Mouse (Mus musculus) testis, adult 2 months (tissue): ENCODE data around the gene Pigc. TPM values are rescaled to one million over a fixed set of nuclear protein-coding genes. Genes with fewer than 3 reads are reported as not detected.

Experiments
- H3K27ac ChIP-seq: fragments of 200-500 bp; 2 replicates; pipeline ENCODE4 v1.5.1; 2012; ENCODE audit warnings: low read depth, low read length; ENCODE audit not compliant: control insufficient read depth, insufficient read depth
- H3K27me3 ChIP-seq: fragments of 200-500 bp; 2 replicates; pipeline ENCODE4 v1.6.1; 2012; ENCODE audit warnings: mild to moderate bottlenecking, low read length, moderate library complexity; ENCODE audit not compliant: control insufficient read depth, insufficient read depth
- H3K36me3 ChIP-seq: fragments of 200-500 bp; 2 replicates; pipeline ENCODE4 v1.6.1; 2012; ENCODE audit warnings: mild to moderate bottlenecking, low read length; ENCODE audit not compliant: control insufficient read depth, insufficient read depth
- H3K4me1 ChIP-seq: fragments of 200-500 bp; 2 replicates; pipeline ENCODE4 v1.6.1; 2012; ENCODE audit warnings: low read length; ENCODE audit not compliant: control insufficient read depth, insufficient read depth
- H3K4me3 ChIP-seq: fragments of 200-500 bp; 2 replicates; pipeline ENCODE4 v1.5.1; 2012; ENCODE audit warnings: low read depth, mild to moderate bottlenecking, low read length, moderate library complexity, mixed read lengths; ENCODE audit not compliant: control insufficient read depth
- CTCF ChIP-seq: fragments of 200-500 bp; IDR thresholded peaks from 2 replicates; pipeline ENCODE4 v1.5.1; 2012; ENCODE audit warnings: low read depth, mild to moderate bottlenecking, inconsistent platforms, low read length, moderate library complexity; ENCODE audit not compliant: control insufficient read depth, insufficient read depth, insufficient replicate concordance
- POLR2A ChIP-seq: fragments of 200-500 bp; IDR thresholded peaks from 2 replicates; pipeline ENCODE4 v1.6.1; 2012; ENCODE audit warnings: low read depth, mild to moderate bottlenecking, inconsistent platforms, low read length, moderate library complexity; ENCODE audit not compliant: control insufficient read depth
- polyA plus RNA-seq: library from polyadenylated mRNA; depleted of rRNA; stranded (reverse); fragments of >200 nt; gene quantifications from 2 replicates; pipeline ENCODE4 v1.2.3, GENCODE M21; 2012

The Pigc gene
- polyA plus RNA-seq, 1 experiment: 41.5 TPM

DNA sequence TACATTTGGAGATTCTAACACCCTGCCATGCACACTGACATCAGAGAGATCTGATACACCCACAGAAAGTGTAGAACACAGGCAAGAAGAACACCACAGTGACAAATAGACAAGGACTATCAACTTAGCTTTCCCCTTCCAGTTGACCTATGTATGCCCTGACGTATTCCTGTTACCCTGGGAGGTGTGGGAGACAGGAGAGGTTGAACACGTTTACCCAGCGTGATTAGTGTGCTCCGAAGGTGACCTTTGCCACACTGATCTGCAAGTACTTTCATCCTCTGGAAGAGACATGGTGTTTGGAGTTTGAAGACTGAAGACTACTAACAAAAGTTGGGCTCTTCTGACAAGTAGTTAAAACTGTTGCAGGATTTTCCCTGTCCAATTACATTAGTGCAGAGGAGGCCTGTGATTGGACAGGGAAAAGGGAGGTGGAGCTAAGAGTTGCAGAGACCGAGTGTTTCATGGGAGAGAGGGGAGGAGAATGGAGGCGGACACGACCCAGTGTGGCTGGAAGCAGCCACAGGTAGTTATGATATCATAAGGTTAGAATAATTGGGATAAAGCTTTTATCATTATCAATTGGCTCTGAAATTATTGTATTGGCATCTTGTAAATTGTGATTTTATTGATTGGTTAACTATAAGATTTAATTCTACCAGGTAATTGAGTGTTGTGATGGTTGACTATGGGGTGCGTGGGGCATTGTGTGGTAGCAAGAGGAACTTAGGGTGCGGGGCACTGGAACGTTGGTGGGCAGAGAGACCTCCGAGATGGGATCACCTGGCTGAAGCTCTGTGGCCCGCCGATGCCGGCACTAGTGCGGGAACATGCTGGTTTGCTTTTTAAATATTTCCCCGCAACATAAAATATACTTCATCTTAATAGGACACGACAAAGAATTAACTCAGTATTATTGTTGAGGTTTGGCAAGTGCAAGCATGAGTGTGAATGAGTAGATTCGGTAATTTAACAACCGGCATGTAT lies 10.7 kb upstream of the Pigc start:
- no peak overlapping the region for H3K27ac ChIP-seq
- no peaks in the 10 kb centered on the region; the same call in 1 of the 2 replicates for H3K4me1 ChIP-seq
- H3K4me3 ChIP-seq: no peak overlapping the region
- TF ChIP-seq CTCF (no peak), POLR2A (no peak)
- H3K27me3 ChIP-seq: no peaks in the 10 kb centered on the region
- H3K36me3 ChIP-seq: no peaks in the 10 kb centered on the region

DNA sequence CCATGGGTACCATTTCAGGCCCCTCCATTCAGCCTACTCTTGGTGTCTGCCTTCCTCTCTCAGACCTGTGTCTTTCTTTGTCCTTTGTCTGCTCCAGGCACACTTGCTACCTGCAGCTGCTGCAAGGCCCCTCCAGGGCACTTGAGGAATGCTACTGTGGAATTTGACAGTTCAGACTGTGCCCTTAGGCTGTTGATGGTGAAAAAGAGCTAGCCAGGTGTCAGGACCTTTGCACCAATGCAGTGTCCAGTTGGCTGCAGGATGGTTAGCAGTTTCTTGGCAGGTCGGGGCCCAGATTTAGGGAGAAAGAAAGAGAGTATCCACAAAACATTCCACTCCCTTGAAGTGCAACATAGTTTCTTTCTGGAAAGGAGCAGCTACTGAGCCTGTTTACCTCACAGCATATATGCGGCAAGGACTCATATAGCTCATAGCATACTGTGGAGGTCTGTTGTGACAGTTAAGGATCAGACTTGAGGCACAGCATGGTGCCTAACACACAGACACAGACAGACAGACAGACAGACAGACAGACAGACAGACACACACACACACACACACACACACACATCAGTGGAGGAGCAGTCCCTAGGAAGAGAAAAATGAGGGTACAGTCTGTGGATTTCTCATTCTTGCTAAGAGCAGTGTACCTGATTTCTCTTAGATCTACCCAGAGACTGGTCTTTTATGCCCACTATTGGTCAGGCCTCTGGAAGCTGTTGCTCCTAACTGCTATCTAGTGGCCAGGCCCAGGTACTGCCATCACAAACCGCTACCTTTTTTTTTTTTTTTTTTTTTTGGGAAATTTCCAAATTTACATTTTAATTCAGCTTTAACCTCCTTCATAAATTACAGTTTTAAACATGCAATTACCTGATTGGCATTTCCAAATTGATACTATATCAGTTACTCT lies 6.3 kb upstream of the Pigc start:
- Histone ChIP-seq H3K27ac (0 out of 2 replicates have a peak overlapping the region, but pooled peaks have one; percentile 10), H3K36me3 (no peaks in the 10 kb centered on the region), H3K27me3 (no peaks in the 10 kb centered on the region), H3K4me1 (no peaks in the 10 kb centered on the region; the same call in 1 of the 2 replicates), H3K4me3 (no peak overlapping the region)
- peak; percentile 15; the same call in 1 of the 2 replicates for TF ChIP-seq CTCF
- TF ChIP-seq POLR2A: no peak

DNA sequence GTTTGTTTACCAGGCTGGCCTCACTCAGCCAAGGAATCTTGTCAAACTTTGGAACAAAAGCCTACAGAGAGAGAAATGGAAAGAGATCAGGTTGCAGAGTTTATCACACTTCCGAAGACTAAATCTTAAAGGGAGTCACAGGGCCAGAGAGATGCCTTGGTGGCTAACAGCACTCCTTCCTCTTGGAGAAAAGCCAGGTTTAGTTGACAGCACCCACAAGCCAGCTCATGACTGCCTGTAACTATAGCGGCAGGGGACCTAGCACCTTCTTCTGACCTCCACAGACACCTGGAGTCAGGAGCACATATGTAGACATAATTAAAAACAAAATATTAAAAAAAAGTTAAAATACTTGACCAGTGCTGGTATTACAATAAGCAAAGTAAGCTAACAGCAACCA lies 1.1 kb upstream of the Pigc start:
- Histone ChIP-seq H3K36me3 (no peaks in the 10 kb centered on the region), H3K4me1 (peaks cover 5% of the 10 kb centered on the region; the same call in 1 of the 2 replicates), H3K27ac (no peak overlapping the region), H3K4me3 (no peak overlapping the region), H3K27me3 (no peaks in the 10 kb centered on the region)
- no peak for TF ChIP-seq POLR2A
- TF ChIP-seq CTCF: no peak

DNA sequence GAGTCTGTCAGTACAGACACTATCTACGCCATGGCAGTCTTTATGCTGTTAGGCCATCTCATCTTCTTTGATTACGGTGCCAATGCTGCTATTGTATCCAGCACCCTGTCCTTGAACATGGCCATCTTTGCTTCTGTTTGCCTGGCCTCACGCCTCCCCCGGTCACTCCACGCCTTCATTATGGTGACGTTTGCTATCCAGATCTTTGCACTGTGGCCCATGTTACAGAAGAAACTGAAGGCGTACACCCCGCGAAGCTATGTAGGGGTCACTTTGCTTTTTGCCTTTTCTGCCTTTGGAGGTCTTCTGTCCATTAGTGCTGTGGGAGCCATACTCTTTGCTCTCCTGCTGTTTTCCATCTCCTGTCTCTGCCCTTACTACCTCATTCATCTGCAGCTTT lies 1.9 kb downstream of the Pigc start:
- Histone ChIP-seq H3K36me3 (no peaks in the 10 kb centered on the region), H3K27ac (peak overlapping the region; percentile 13; the same call in 1 of the 2 replicates), H3K27me3 (no peaks in the 10 kb centered on the region), H3K4me3 (no peak overlapping the region), H3K4me1 (peaks cover 5% of the 10 kb centered on the region)
- TF ChIP-seq CTCF (no peak), POLR2A (no peak)

DNA sequence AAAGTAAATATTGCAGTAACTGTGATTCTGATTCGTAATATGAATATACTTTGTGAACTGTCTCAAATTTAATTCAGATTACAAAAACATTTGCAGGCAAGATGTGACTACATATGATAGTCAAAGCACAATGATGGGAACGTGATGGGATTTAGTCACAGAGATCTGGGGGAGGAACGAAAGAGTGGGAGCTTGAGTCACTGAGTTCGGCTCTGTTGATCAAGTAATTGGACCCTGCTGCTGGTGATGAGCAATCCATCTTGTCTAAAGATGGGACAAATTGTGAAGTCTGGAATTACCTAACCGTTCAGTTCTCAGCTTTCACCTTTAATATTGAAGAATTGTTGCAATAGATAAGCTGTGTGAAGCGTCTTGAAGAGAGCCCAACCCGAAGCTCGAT lies 3.2 kb downstream of the Pigc start:
- Histone ChIP-seq H3K4me3 (no peak overlapping the region), H3K27ac (no peak overlapping the region), H3K27me3 (no peaks in the 10 kb centered on the region), H3K4me1 (peaks cover 15% of the 10 kb centered on the region), H3K36me3 (no peaks in the 10 kb centered on the region)
- TF ChIP-seq CTCF (no peak), POLR2A (no peak)

DNA sequence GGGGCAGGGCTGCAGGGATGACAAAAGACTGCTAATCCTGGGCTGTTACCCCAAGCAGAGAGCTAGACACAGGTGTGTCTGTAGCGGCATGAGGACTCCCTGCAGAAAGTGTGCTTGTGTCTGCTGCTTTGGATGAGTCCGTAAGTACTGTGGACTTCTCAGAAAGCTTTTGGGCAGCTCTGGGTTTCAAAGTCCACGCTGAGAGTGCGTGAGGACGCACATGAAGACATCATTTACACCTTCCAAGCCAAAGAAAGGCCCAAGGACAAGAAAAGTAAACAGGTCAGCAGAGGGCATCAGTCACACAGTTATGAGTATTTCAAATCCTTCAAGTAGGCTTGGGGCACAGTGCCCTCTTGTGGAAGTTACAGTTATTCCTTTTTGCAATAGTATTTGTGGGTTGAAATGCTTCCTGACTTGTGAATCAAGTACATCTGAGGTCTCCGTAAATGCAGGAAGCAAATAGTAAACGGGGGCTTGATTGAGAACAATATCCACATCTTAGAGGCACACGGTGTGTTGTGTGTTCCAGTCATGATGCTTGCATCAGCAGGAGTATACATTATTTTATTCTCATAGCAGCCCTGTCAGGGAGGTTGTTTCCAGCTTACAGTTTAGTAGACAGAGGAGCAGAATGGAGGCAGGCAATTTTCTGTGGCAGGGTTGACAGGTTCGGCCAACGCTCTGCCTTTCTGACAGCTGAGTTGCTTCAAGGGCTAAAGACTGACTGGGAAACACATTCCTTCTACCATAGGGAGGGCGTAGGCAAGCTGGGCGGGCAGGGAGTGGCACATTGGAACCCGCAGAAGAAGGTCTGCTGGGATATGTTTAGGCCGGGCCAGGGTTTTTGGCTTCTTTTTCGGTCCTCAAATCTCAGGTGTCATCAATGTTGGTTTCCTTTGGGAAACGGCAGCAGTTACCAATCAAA lies 7.5 kb downstream of the Pigc start:
- no peaks in the 10 kb centered on the region for H3K27me3 ChIP-seq
- peaks cover 12% of the 10 kb centered on the region for H3K4me1 ChIP-seq
- no peaks in the 10 kb centered on the region for H3K36me3 ChIP-seq
- H3K4me3 ChIP-seq: peak overlapping the region; percentile 58
- H3K27ac ChIP-seq: no peak overlapping the region
- TF ChIP-seq CTCF (peak; percentile 38; the same call in 1 of the 2 replicates), POLR2A (no peak)

DNA sequence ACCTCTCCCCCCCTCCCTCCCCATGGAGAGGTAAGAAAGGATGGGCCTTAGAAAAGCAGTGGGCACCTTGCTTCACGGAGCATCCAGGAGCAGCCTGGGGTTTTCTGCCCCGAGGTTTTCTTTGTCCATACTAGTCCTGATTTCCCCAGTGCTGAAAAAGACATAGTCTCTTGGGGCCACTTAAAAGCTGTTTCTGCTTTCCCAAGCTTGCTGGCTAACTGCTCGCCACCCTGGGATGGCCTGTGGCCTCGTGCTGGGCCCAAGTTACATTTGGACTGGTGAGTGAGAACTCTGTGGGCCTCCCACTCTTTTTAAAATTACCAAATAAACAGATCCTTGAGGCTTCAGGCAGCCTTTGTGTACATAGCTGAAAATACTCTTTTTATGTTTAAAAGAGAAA lies 8.3 kb downstream of the Pigc start:
- Histone ChIP-seq H3K4me1 (peaks cover 12% of the 10 kb centered on the region), H3K27me3 (no peaks in the 10 kb centered on the region), H3K27ac (no peak overlapping the region), H3K36me3 (no peaks in the 10 kb centered on the region), H3K4me3 (peak overlapping the region; percentile 58)
- no peak for TF ChIP-seq POLR2A
- no peak for TF ChIP-seq CTCF
